Mouse (Mus musculus) midbrain, embryonic 11.5 days (tissue): ENCODE measurements around the gene Nyap1. TPM values are rescaled to one million over a fixed set of nuclear protein-coding genes. Genes with fewer than 3 reads are reported as not detected.
"Not testable (repeated sequence)": the region's sequence is repeated elsewhere in the genome, so short reads cannot be mapped to it uniquely, and the experiment has no call there.

Experiments used
- ATAC-seq: fragments of 200-750 bp; cut with Nextera tagmentation; 2 replicates; pipeline ENCODE4 v1.8.0; 2017; ENCODE audit warnings: moderate TSS enrichment, moderate library complexity; ENCODE audit not compliant: low FRiP score
- DNase-seq: peaks from one replicate; pipeline ENCODE4 v3.0.0; 2015; ENCODE audit warnings: low spot score; ENCODE audit errors: missing footprints
- H3K27ac ChIP-seq: fragments of 300-500 bp; sonication (generic); 2 replicates; pipeline ENCODE4 v1.5.1; 2014; ENCODE audit warnings: low read depth, low read length
- H3K27me3 ChIP-seq: fragments of 300-500 bp; sonication (generic); 2 replicates; pipeline ENCODE4 v1.6.1; 2014; ENCODE audit warnings: mild to moderate bottlenecking, low read length, moderate library complexity, mixed read lengths; ENCODE audit not compliant: control insufficient read depth, insufficient read depth
- H3K36me3 ChIP-seq: fragments of 300-500 bp; sonication (generic); 2 replicates; pipeline ENCODE4 v1.6.1; 2014; ENCODE audit warnings: mild to moderate bottlenecking, low read length, moderate library complexity, mixed read lengths; ENCODE audit not compliant: control insufficient read depth, insufficient read depth
- H3K4me1 ChIP-seq: fragments of 300-500 bp; sonication (generic); 2 replicates; pipeline ENCODE4 v1.6.1; 2014; ENCODE audit warnings: low read length; ENCODE audit not compliant: control insufficient read depth, insufficient read depth
- H3K4me2 ChIP-seq: fragments of 300-500 bp; sonication (generic); 2 replicates; pipeline ENCODE4 v1.6.1; 2014; ENCODE audit warnings: mild to moderate bottlenecking, moderate library complexity
- H3K4me3 ChIP-seq: fragments of 300-500 bp; sonication (generic); 2 replicates; pipeline ENCODE4 v1.5.1; 2014; ENCODE audit warnings: low read depth, low read length
- H3K9ac ChIP-seq: fragments of 300-500 bp; sonication (generic); 2 replicates; pipeline ENCODE4 v1.6.1; 2014; ENCODE audit warnings: low read length
- H3K9me3 ChIP-seq: fragments of 300-500 bp; sonication (generic); 2 replicates; pipeline ENCODE4 v1.6.1; 2016; ENCODE audit warnings: low read length; ENCODE audit not compliant: control insufficient read depth
- WGBS: fragments of 180-500 bp; shearing (Covaris S2); extraction: QIAGEN DNeasy Blood & Tissue Kit; methylation state at CpG from one replicate; pipeline ENCODE4 v1.1.7; 2014; 5-methylcytosine and 5-hydroxymethylcytosine counted together
- polyA plus RNA-seq: library from polyadenylated mRNA; unstranded; fragments of >200 nt; fragmentation: Nextera tagmentation; extraction: Ambion mirVana; gene quantifications from 2 replicates; pipeline ENCODE4 v1.2.1, GENCODE M21; 2014

The Nyap1 gene
- polyA plus RNA-seq, 1 experiment from 2014 or later, result 4.8 TPM

DNA sequence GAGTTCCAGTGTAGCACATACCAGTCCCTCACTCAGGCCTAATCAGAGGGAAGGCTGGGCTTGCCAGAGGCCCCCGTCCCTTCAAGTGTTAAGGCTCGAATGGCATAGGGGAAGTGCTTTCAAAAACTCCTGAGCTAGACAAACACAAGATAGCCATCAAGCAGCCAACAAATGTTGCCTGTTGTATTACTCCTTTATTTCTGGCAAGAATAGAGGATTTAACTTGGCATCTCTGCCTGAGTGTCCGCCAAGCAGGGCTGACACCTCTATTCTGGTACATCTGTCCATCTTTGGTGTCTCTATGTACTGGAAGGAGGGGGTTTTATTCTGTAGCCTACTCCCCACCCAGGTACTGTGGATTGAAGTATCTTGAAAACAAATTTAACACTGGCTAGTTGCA, 14.7 kb upstream of the Nyap1 start:
- Histone ChIP-seq H3K9me3 (no peaks in the 10 kb centered on the region), H3K4me2 (no peak overlapping the region)
- 75% methylated on average over 3 of the region's 3 CpGs for WGBS

DNA sequence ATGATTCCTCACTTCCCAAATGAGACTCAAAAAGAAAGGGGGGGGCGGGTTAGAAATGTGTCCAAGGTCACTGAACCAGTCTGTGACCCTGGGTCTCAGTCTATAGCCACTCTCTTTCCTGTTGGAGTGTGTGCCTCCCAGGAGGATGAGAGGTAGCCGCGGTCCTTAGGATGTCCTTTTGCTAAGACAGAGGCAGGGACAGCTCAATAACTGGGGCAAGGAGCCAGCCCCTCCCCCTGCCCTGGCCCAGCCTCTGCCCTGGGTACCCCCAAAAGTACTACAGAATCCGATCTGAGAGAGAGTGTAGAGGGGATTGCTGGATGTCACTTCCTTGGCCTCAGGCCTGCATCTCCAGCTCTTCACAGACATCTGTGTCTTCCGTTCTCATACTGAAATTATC, 14.0 kb upstream of the Nyap1 start:
- 0 out of 2 replicates have a peak overlapping the region, but pooled peaks have one; percentile 5 for H3K9ac ChIP-seq
- no peaks in the 10 kb centered on the region for H3K27me3 ChIP-seq
- no peak overlapping the region for H3K4me2 ChIP-seq
- H3K36me3 ChIP-seq, result peaks cover 10% of the 10 kb centered on the region
- 87% methylated on average over 5 of the region's 5 CpGs for WGBS
- no peak for ATAC-seq
- H3K27ac ChIP-seq, result no peak overlapping the region
- no peaks in the 10 kb centered on the region for H3K9me3 ChIP-seq
- no peaks in the 10 kb centered on the region for H3K4me1 ChIP-seq
- no peak overlapping the region for H3K4me3 ChIP-seq
- DNase-seq, result no peak

More for the DNA sequence above, 14.7 kb upstream of the Nyap1 start:
- Histone ChIP-seq H3K27ac (no peak overlapping the region), H3K9ac (no peak overlapping the region), H3K27me3 (no peaks in the 10 kb centered on the region), H3K4me1 (no peaks in the 10 kb centered on the region), H3K36me3 (peaks cover 10% of the 10 kb centered on the region), H3K4me3 (no peak overlapping the region)
- DNase-seq (no peak), ATAC-seq (no peak)

DNA sequence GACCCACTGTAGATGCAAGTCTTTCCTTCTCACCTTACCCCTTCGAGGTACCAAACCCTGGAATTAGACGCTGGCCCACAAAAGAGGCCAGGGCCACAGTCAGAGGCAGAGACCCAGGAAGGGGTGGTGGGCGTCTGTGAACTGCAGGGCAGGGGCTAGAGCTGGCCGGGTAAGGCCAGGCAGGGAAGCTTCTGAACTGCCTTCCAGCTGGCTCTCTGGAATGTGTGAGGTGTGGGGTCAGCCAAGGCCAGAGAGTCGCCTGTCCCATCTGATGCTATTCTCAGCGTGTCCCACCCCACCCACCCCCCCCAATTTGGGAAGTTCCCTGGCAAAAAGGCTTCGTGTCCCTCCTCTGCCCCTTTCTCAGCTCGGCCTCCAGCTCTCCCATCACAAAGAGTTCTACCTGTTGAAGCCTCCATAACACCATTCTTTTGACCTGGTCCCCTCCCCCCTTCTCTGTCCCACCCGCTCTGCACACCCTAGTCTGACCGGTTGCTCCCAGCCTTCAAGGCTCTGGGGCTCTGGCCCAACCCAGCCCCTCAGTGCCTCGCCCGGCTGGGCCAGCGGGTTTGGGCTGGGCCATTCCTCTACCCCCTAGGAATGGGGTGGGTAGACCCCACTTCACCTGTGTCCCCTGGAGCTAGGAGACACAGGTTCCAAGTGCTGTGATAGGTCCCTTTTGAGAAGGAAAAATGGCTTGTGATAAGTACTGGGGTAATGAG, 11.9 kb upstream of the Nyap1 start:
- H3K27me3 ChIP-seq, result no peaks in the 10 kb centered on the region
- DNase-seq (no peak), ATAC-seq (no peak)
- no peak overlapping the region for H3K4me2 ChIP-seq
- peaks cover 5% of the 10 kb centered on the region for H3K4me1 ChIP-seq
- H3K4me3 ChIP-seq, result no peak overlapping the region
- peaks cover 5% of the 10 kb centered on the region for H3K36me3 ChIP-seq
- no peak overlapping the region for H3K9ac ChIP-seq
- H3K27ac ChIP-seq, result no peak overlapping the region
- no peaks in the 10 kb centered on the region for H3K9me3 ChIP-seq
- 90% methylated on average over 13 of the region's 13 CpGs for WGBS

DNA sequence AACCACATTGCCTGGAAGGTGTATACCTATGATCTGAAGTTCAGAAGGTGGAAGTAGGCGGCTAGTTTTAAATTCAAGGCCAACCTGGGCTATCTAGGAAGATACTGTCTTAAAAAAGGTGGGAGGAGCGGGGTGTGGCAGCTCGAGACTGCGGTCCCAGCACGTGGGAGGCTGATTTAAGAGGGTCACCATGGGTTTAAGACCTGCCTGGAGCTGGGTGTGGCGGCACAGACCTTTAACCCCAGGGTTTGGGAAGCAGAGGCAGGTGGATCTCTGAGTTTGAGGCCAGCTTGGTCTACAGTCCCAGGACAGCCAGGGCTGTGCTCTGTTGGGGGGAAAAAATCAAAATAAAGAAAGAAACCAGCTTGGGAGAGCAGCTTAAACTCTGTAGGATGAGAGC, 10.6 kb upstream of the Nyap1 start:
- peaks cover 2% of the 10 kb centered on the region; the same call in 1 of the 2 replicates for H3K36me3 ChIP-seq
- no peak overlapping the region for H3K4me3 ChIP-seq
- 94% methylated on average over 6 of the region's 6 CpGs for WGBS
- DNase-seq (no peak), ATAC-seq (no peak)
- H3K9ac ChIP-seq, result no peak overlapping the region
- H3K27ac ChIP-seq, result no peak overlapping the region
- no peak overlapping the region for H3K4me2 ChIP-seq
- H3K9me3 ChIP-seq, result no peaks in the 10 kb centered on the region
- no peaks in the 10 kb centered on the region for H3K27me3 ChIP-seq
- peaks cover 17% of the 10 kb centered on the region for H3K4me1 ChIP-seq

DNA sequence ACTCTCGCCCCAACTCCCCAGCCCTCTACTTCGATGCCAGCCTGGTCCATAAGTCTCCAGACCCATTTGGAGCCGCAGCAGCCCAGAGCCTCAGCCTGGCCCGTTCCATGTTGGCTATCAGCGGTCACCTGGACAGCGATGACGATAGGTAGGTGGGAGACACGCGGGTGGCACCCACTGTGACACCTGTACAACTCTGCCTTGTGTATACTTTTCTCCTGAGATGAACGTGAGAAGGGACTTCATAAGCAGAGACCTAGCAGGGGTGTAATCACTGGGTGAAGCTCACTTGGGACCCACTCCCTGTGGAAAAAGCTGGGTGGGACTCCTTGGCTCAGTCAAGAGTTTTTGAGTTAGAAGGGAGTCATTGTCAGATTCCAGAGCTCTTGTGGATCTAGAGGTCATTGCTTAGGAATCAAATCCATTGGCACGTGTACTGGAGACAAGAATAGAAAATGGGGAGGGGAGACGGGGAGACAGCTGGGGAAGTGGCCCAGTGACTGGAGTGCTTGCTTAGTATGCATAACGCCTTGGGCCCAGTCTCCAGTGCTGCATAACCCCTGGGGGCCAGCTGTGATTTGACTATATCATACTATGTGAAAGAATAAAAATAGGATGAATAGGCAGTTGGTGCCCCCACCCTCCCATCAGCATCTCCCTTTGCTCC, 9.9 kb upstream of the Nyap1 start:
- WGBS, result 93% methylated on average over 13 of the region's 13 CpGs
- H3K4me1 ChIP-seq, result peaks cover 22% of the 10 kb centered on the region
- no peaks in the 10 kb centered on the region for H3K27me3 ChIP-seq
- no peak overlapping the region for H3K4me2 ChIP-seq
- H3K27ac ChIP-seq, result no peak overlapping the region
- ATAC-seq (no peak), DNase-seq (no peak)
- no peak overlapping the region for H3K9ac ChIP-seq
- H3K9me3 ChIP-seq, result no peaks in the 10 kb centered on the region
- H3K4me3 ChIP-seq, result no peak overlapping the region
- peaks cover 2% of the 10 kb centered on the region; the same call in 1 of the 2 replicates for H3K36me3 ChIP-seq

DNA sequence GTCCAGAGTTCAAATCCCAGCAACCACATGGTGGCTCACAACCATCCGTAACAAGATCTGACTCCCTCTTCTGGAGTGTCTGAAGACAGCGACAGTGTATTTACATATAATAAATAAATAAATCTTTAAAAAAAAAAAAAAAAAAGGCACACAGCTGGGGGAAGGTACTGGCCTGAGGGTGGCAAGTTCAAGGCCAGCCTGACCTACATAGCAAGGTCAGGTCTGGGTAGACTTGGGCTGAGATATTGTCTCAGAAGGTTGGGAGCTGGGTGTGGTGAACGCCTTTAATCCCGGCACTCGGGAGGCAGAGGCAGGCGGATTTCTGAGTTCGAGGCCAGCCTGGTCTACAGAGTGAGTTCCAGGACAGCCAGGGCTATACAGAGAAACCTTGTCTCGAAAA, 8.8 kb upstream of the Nyap1 start:
- not testable (repeated sequence) for H3K9me3 ChIP-seq, ATAC-seq, H3K9ac ChIP-seq, H3K27ac ChIP-seq, H3K4me3 ChIP-seq, DNase-seq, H3K4me2 ChIP-seq, H3K36me3 ChIP-seq, H3K27me3 ChIP-seq
- peaks cover 27% of the 10 kb centered on the region for H3K4me1 ChIP-seq
- WGBS, result 98% methylated on average over 6 of the region's 8 CpGs

DNA sequence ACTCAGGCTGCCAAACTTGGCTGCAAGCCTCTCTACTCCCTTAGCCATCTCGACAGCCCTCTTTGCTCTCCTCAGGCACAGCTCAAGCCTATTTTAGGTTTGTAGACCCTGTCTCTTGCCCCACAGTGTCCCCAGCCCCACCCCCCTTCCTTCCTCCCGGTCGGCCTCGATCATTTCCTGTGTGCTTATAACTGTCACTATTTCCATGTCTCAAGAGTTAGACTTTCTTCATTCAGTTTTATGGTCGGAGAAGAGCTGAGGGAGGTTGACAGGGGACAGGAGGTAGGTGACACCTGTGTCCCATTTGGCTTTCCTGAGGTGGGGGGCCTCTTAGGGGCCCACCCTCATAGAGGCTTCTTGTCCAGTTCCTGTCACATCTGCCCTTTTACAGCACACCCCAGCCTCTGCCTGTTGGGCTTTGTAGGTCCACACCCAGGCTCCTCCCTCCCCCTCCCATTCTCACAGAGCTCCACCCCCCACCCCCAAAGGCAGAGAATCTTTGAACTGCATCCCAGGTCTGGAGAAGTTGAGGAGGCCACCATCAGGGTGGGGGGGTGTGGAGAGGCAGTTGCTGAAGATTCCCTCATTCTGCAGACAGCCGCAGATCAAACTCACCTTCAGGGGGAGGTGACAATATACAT, 7.9 kb upstream of the Nyap1 start:
- peaks cover 27% of the 10 kb centered on the region for H3K4me1 ChIP-seq

DNA sequence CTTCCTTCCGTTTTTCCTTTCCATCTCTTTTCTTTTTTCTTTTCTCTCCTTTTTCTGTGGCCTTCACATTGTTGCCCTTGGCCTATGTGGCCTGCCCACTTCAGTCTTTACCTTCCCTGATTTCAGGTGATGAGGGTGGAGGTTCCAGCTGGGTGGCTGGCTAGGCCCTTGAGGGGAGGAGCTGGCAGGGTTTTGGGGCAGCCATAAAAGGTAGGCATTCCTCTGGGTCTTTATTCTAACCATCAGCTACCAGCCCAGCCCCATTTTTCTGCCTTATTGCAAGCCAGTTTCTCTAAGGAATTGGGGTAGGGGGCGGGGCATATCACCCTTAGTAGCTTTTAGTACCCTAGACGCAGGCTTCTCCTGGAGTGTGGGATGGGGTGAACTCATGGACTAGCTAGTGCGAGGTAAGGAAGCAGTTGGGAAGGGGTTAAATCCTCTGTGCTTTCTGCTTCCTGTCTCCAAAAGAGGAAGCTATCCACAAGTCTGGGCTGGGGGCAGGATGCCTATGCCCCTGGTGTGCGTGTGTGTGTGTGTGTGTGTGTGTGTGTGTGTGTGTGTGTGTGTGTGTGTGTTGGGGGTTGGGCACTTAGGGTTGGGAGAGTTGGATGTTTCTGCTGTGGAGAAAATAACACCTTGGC, 6.8 kb upstream of the Nyap1 start:
- WGBS, result 52% methylated on average over 5 of the region's 5 CpGs
- H3K9me3 ChIP-seq, result no peaks in the 10 kb centered on the region
- peak overlapping the region; percentile 97 for H3K4me2 ChIP-seq
- ATAC-seq (no peak), DNase-seq (no peak)
- H3K4me1 ChIP-seq, result peaks cover 27% of the 10 kb centered on the region
- H3K36me3 ChIP-seq, result peaks cover 2% of the 10 kb centered on the region; the same call in 1 of the 2 replicates
- no peaks in the 10 kb centered on the region for H3K27me3 ChIP-seq
- peak overlapping the region; percentile 66 for H3K4me3 ChIP-seq
- H3K9ac ChIP-seq, result no peak overlapping the region
- H3K27ac ChIP-seq, result no peak overlapping the region

More for the DNA sequence above, 7.9 kb upstream of the Nyap1 start:
- Histone ChIP-seq H3K27me3 (no peaks in the 10 kb centered on the region), H3K4me3 (no peak overlapping the region), H3K4me2 (no peak overlapping the region), H3K27ac (no peak overlapping the region), H3K9ac (no peak overlapping the region), H3K36me3 (peaks cover 2% of the 10 kb centered on the region; the same call in 1 of the 2 replicates), H3K9me3 (no peaks in the 10 kb centered on the region)
- no peak for DNase-seq
- ATAC-seq, result no peak
- WGBS, result 79% methylated on average over 6 of the region's 6 CpGs
